ENCODE assay signal across 19 mouse cellular contexts in genomic region chr17:36900691-36901090, GRCm38 (mm10). TPM values are rescaled to one million over a fixed set of nuclear protein-coding genes. Genes with fewer than 3 reads are reported as not detected.
DNase-seq lines count a peak whose midpoint lies in the region; ATAC-seq and TF ChIP-seq lines count a peak whose summit lies in the region.
"Had no signal": no experiment of that assay in that cellular context is flagged by ENCODE, and none has a peak within 500 bp of the region (broad histone marks: within the 10 kb centered on the region; RNA-seq: fewer than 3 reads in every experiment).

No protein-coding gene starts in this region.

- no peak for ATAC-seq in CD4-positive, CD25-positive, alpha-beta regulatory T cell, adult 4 months
- no peak for ATAC-seq in erythroblast, adult 5-6 weeks (replicated peaks; ENCODE audit: low FRiP score, poor library complexity, severe bottlenecking)
- ATAC-seq: forebrain, embryonic 13.5 days had no signal

- no peak overlapping the region for H3K4me3 ChIP-seq in left cerebral cortex, adult 2 months
- H3K4me3 ChIP-seq: forebrain, embryonic 13.5 days; limb, embryonic 10.5 days had no signal

- peak; percentile 26 for TF ChIP-seq CTCF in left cerebral cortex, adult 2 months (IDR thresholded peaks at IDR 0.05)

- H3K27ac ChIP-seq in left cerebral cortex, adult 2 months = no peak overlapping the region
- H3K27ac ChIP-seq: forebrain, embryonic 13.5 days; limb, embryonic 10.5 days; liver, embryonic 14.5 days had no signal

- DNase-seq in CD4-positive, CD25-positive, alpha-beta regulatory T cell, adult 2 months (ENCODE audit: low read depth, low spot score) = peak; percentile 15
- no peak for DNase-seq in left cerebral cortex, adult 2 months (ENCODE audit: extremely low spot score in 1 of 2, low spot score in 2 of 2)
- no peak for DNase-seq in left cerebral cortex, postnatal 10 days (ENCODE audit: extremely low spot score in 1 of 2, low spot score in 2 of 2)
- DNase-seq in thymus, postnatal 14 days = peak; percentile 12
- no peak for DNase-seq in thymus, postnatal 36 days
- no peak for DNase-seq in T-cell, adult 2 months (ENCODE audit: low spot score)
- DNase-seq: adrenal gland, postnatal 25 days; cerebellum, postnatal 36 days; heart, adult 18-20 months; heart, postnatal 14 days; kidney, postnatal 25 days had no signal

- intact Hi-C loops in left cerebral cortex, adult 2 months (cut with DNase I) = no loop called here
- intact Hi-C loops in left cerebral cortex, postnatal 10 days (cut with DNase I) = no loop called here

RNA-seq across cellular contexts. Expression of gene Trim31, which starts 2.8 kb away (rescaled TPM):
- not detected for polyA plus RNA-seq in CD4-positive, CD25-positive, alpha-beta regulatory T cell, adult 4 months (2017; shearing (Covaris generic))
- total RNA-seq in left cerebral cortex, adult 2 months (2021) = not detected
- total RNA-seq in left cerebral cortex, postnatal 10 days (2021) = not detected
- not detected in 2 replicates for total RNA-seq in erythroblast, adult 5-6 weeks (2015; ENCODE audit: low replicate concordance)
- not detected in 2 replicates for total RNA-seq in erythroblast, adult 5-6 weeks (2017; ENCODE audit: low replicate concordance)
- total RNA-seq: adrenal gland, postnatal 25 days; heart, adult 18-20 months; heart, postnatal 14 days; megakaryocyte-erythroid progenitor cell, adult 5-6 weeks had no signal
- polyA plus RNA-seq: embryonic facial prominence, embryonic 14.5 days; forebrain, embryonic 13.5 days; limb, embryonic 10.5 days; liver, embryonic 14.5 days had no signal

RNA-seq across cellular contexts. Expression of gene Trim40, which starts 10.8 kb away (rescaled TPM):
- polyA plus RNA-seq in CD4-positive, CD25-positive, alpha-beta regulatory T cell, adult 4 months (2017; shearing (Covaris generic)) = not detected
- total RNA-seq in left cerebral cortex, adult 2 months (2021) = not detected
- total RNA-seq in left cerebral cortex, postnatal 10 days (2021) = not detected
- total RNA-seq in erythroblast, adult 5-6 weeks (2015; ENCODE audit: low replicate concordance) = not detected in 2 replicates
- total RNA-seq in erythroblast, adult 5-6 weeks (2017; ENCODE audit: low replicate concordance) = not detected in 2 replicates
- total RNA-seq: heart, adult 18-20 months; heart, postnatal 14 days; layer of hippocampus, postnatal 25 days; megakaryocyte-erythroid progenitor cell, adult 5-6 weeks had no signal
- polyA plus RNA-seq: embryonic facial prominence, embryonic 14.5 days; forebrain, embryonic 13.5 days; limb, embryonic 10.5 days; liver, embryonic 14.5 days had no signal

RNA-seq across cellular contexts. Expression of gene Trim10, which starts 31.3 kb away (rescaled TPM):
- under 1 TPM in 1 of 2 experiments, not detected in 1; 0.28 TPM for polyA plus RNA-seq in CD4-positive, CD25-positive, alpha-beta regulatory T cell, adult 4 months (2017; shearing (Covaris generic))
- not detected for total RNA-seq in left cerebral cortex, adult 2 months (2021)
- under 1 TPM in 1 of 2 experiments, not detected in 1; 0.19 TPM for total RNA-seq in left cerebral cortex, postnatal 10 days (2021)
- 592 TPM in 2 replicates for total RNA-seq in erythroblast, adult 5-6 weeks (2015; ENCODE audit: low replicate concordance)
- 1,227 and 1,601 TPM in 2 replicates for total RNA-seq in erythroblast, adult 5-6 weeks (2017; ENCODE audit: low replicate concordance)

RNA-seq across cellular contexts. Expression of gene Trim15, which starts 33.7 kb away (rescaled TPM):
- under 1 TPM in 1 of 2 experiments, not detected in 1; 0.79 TPM for polyA plus RNA-seq in CD4-positive, CD25-positive, alpha-beta regulatory T cell, adult 4 months (2017; shearing (Covaris generic))
- not detected for total RNA-seq in left cerebral cortex, adult 2 months (2021)
- total RNA-seq in left cerebral cortex, postnatal 10 days (2021) = not detected
- not detected in 2 replicates for total RNA-seq in erythroblast, adult 5-6 weeks (2015; ENCODE audit: low replicate concordance)
- 0.70 and 2.5 TPM in 2 replicates for total RNA-seq in erythroblast, adult 5-6 weeks (2017; ENCODE audit: low replicate concordance)
- total RNA-seq: adrenal gland, postnatal 25 days; heart, adult 18-20 months; heart, postnatal 14 days; layer of hippocampus, postnatal 25 days; megakaryocyte-erythroid progenitor cell, adult 5-6 weeks had no signal

RNA-seq across cellular contexts. Expression of gene Rnf39, which starts 42.0 kb away (rescaled TPM):
- not detected for polyA plus RNA-seq in CD4-positive, CD25-positive, alpha-beta regulatory T cell, adult 4 months (2017; shearing (Covaris generic))
- total RNA-seq in left cerebral cortex, adult 2 months (2021) = 10 to 100 TPM in 1 of 2 experiments, 1 to 10 TPM in 1; 8.2 to 12.5 TPM
- 1 to 10 TPM; 1.3 to 2.6 TPM for total RNA-seq in left cerebral cortex, postnatal 10 days (2021)
- total RNA-seq in erythroblast, adult 5-6 weeks (2015; ENCODE audit: low replicate concordance) = not detected in 2 replicates
- not detected in 2 replicates for total RNA-seq in erythroblast, adult 5-6 weeks (2017; ENCODE audit: low replicate concordance)
- total RNA-seq: megakaryocyte-erythroid progenitor cell, adult 5-6 weeks had no signal

Comparison
In these comparisons a context has a peak if more than half of its experiments do, and no peak if none do; other contexts are left out.
1. DNase-seq: peak in CD4-positive, CD25-positive, alpha-beta regulatory T cell, adult 2 months (single experiment) and thymus, postnatal 14 days (single experiment); none in left cerebral cortex, adult 2 months (0 of 2), left cerebral cortex, postnatal 10 days (0 of 2), thymus, postnatal 36 days (0 of 2) and T-cell, adult 2 months (single experiment).
2. RNA of gene Trim10, which starts 31.3 kb away (total RNA-seq): 592 to 1,601 TPM in erythroblast, adult 5-6 weeks; 0.19 TPM in left cerebral cortex, postnatal 10 days and not detected in left cerebral cortex, adult 2 months; every median in the first group is over 100 times any median in the second.